Mouse (Mus musculus): ENCODE results near the gene Tmem253.
"Not testable (repeated sequence)": the region's sequence is repeated elsewhere in the genome, so short reads cannot be mapped to it uniquely, and the experiment has no call there.

Tmem253 gene

GRCm38 (mm10) chr14:52022244-52022708 lies 6.8 kb downstream of the Tmem253 start:
- no peak for DNase-seq

- DNase-seq: peak; percentile 88 to 92
These were observed 7.4 kb downstream of the Tmem253 start for GRCm38 (mm10) chr14:52022709-52023459.

GRCm38 (mm10) chr14:52024133-52024532 lies 8.7 kb downstream of the Tmem253 start:
- no peak for DNase-seq

GRCm38 (mm10) chr14:52026342-52026741 lies 10.9 kb downstream of the Tmem253 start:
- DNase-seq: no peak

- no peak for DNase-seq
These were observed 20.5 kb downstream of the Tmem253 start for GRCm38 (mm10) chr14:52035926-52036325.

- DNase-seq: no peak
These were observed 23.9 kb downstream of the Tmem253 start for GRCm38 (mm10) chr14:52039332-52039731.

GRCm38 (mm10) chr14:52042359-52042758 lies 26.9 kb downstream of the Tmem253 start, which contains the start of gene Olfr221:
Olfr221 (minus strand) TSS chr14:52042459.
- DNase-seq: not testable (repeated sequence)

GRCm38 (mm10) chr14:52043446-52043845 lies 28.0 kb downstream of the Tmem253 start:
- DNase-seq: no peak

GRCm38 (mm10) chr14:52044901-52045678 lies 29.6 kb downstream of the Tmem253 start:
- peak in 1 of 2 experiments; percentile 21 for DNase-seq

GRCm38 (mm10) chr14:52045966-52046565 lies 30.6 kb downstream of the Tmem253 start:
- DNase-seq: no peak

GRCm38 (mm10) chr14:52052720-52053119 lies 37.3 kb downstream of the Tmem253 start:
- DNase-seq: not testable (repeated sequence)

GRCm38 (mm10) chr14:52059982-52060381 lies 44.5 kb downstream of the Tmem253 start:
- DNase-seq: no peak

- no peak for DNase-seq
These were observed 45.3 kb downstream of the Tmem253 start for GRCm38 (mm10) chr14:52060800-52061199.

GRCm38 (mm10) chr14:52061798-52062197 lies 46.3 kb downstream of the Tmem253 start:
- no peak for DNase-seq

- DNase-seq: no peak
These were observed 50.7 kb downstream of the Tmem253 start for GRCm38 (mm10) chr14:52066135-52066534.
